Mouse (Mus musculus) thymus, adult 18-20 months (tissue): ENCODE measurements at regions not wholly inside any gene's neighbourhood (a gene's known extent, or its start where the extent isn't known, plus 50 kb on each side); places are given as distances from the start of the nearest gene placed in this dataset.
A peak's percentile ranks its signal among the peaks of the same experiment; 100 is the strongest.

Experiments
- DNase-seq, 2 experiments: peaks; one replicate each; pipeline ENCODE4 v3.0.0; 2022; ENCODE audit warnings: mixed read lengths in 2 of 2

- DNase-seq = no peak
Measured at GRCm38 (mm10) chr5:102290866-102291265, 190.3 kb upstream of the Arhgap24 start.

GRCm38 (mm10) chr5:102295564-102295963 is 185.6 kb upstream of the Arhgap24 start:
- DNase-seq = no peak

GRCm38 (mm10) chr5:102306309-102306708 is 174.9 kb upstream of the Arhgap24 start:
- DNase-seq = no peak

GRCm38 (mm10) chr5:102306718-102307117 is 174.5 kb upstream of the Arhgap24 start:
- DNase-seq = no peak

GRCm38 (mm10) chr5:102311570-102311969 is 169.6 kb upstream of the Arhgap24 start:
- no peak for DNase-seq

GRCm38 (mm10) chr5:102328197-102328784 is 152.9 kb upstream of the Arhgap24 start:
- no peak for DNase-seq

GRCm38 (mm10) chr5:102333894-102334293 is 147.3 kb upstream of the Arhgap24 start:
- no peak for DNase-seq

- no peak for DNase-seq
Measured at GRCm38 (mm10) chr5:102334442-102335197, 146.6 kb upstream of the Arhgap24 start.

- DNase-seq = no peak
Measured at GRCm38 (mm10) chr5:102366481-102366880, 114.7 kb upstream of the Arhgap24 start.

- peak; percentile 11 to 18 for DNase-seq
Measured at GRCm38 (mm10) chr5:102373309-102373971, 107.8 kb upstream of the Arhgap24 start.

GRCm38 (mm10) chr5:102373972-102374755 is 107.0 kb upstream of the Arhgap24 start:
- no peak for DNase-seq

- no peak for DNase-seq
Measured at GRCm38 (mm10) chr5:102375339-102375738, 105.9 kb upstream of the Arhgap24 start.

GRCm38 (mm10) chr5:102393941-102394340 is 87.2 kb upstream of the Arhgap24 start:
- no peak for DNase-seq

- DNase-seq = no peak
Measured at GRCm38 (mm10) chr5:102395608-102396146, 85.5 kb upstream of the Arhgap24 start.

- no peak for DNase-seq
Measured at GRCm38 (mm10) chr5:102399006-102399405, 82.2 kb upstream of the Arhgap24 start.

- DNase-seq = no peak
Measured at GRCm38 (mm10) chr5:102417642-102418041, 63.5 kb upstream of the Arhgap24 start.

- no peak for DNase-seq
Measured at GRCm38 (mm10) chr5:102419089-102419488, 62.1 kb upstream of the Arhgap24 start.

- no peak for DNase-seq
Measured at GRCm38 (mm10) chr5:102424636-102425242, 56.5 kb upstream of the Arhgap24 start.

- no peak for DNase-seq
Measured at GRCm38 (mm10) chr5:102428310-102428709, 52.9 kb upstream of the Arhgap24 start.
